Mouse (Mus musculus): ENCODE measurements around the gene Gm10570.

Gene Gm10570

DNA sequence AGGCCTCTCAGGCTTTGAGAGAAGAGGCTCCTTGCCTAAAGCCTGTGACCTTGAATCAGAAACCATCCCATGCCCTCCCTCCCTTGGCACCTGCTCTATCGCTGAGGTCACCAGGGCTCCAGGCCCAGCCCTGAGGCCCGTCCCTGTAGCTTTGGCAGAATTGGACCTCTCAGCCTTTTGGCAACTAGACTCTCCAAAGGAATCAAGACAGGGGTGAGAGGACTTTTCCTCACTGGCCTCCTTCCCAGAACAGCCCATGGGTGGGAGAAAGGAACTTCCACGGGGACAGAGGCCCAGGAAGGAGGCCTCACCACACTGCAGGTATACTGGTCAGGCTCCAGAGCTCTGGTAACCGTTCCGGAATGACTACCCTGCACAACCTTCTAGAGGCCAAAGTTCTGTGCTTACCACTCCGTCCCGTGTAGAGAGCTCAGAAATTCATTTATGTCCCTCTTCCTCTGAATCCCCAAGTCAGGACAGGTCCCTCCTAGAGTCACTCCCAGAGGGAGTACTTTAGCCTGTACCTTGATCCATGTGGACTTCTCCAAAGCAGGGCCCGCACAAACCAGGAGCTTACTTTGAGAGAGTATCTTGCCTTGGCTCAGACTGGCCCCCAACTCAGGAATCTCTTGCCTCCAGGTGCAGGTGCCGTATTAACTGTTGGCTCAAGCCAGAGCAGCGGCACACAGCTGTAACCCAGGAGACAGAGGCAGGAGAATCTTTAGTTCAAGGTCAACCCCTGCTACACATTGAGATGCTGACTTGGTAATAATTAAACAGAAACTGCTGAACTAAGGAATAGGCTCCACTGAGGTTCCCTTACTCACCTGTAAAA, 1.5 kb downstream of the Gm10570 start:
- no peak for DNase-seq (ENCODE audit: low spot score in 2 of 2)

DNA sequence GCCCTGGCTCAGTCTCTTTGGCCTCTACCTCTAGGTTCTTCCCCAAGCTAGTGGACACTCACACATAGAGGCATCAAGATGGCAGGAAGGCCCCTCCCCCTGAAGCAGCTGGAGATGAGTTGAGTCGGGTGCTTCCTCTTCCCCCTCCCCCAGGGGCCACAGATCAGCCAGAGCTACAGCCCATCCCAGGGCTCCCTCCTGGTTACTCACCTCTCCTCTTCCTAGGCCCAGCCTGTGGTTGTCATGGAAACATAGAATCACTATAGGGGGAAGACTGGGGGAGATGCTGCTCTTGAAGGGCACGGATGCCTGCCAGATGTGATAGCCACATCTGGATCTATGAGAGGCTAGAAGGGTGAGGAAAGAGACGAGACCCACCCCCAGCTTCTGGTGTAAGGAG, 3.7 kb downstream of the Gm10570 start:
- no peak for DNase-seq (ENCODE audit: low spot score in 2 of 2)

DNA sequence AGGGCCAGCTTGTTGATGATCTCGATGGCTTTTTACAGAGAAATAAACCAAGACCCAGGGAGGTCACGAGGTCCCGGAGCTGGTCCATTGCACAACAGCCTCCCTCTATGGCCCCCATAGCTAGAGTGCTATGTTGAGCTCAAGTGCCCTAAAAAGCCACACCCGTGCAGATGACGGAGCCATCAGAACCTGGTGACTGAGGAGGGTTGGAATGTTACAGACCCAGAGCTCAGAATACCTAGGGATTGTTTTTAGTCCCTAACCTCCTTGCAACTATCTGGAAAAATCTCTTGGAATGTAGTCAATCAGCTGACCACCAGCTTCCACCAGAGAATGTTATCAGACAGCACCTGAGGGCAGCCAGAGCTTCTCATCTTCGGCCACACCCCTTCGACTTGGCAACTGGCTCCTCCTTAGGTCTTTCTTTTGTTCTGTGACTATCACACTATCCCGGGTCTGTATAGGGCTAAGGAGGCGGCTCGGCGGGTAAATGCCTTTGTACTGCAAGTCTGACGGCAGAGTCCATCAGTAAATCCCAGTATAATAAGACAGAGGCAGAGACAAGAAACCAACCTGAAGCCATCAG, 6.1 kb downstream of the Gm10570 start:
- no peak for DNase-seq (ENCODE audit: low spot score in 2 of 2)

GRCm38 (mm10) chr4:130299629-130300018, 8.8 kb downstream of the Gm10570 start:
- no peak for DNase-seq (ENCODE audit: low spot score in 2 of 2)

DNA sequence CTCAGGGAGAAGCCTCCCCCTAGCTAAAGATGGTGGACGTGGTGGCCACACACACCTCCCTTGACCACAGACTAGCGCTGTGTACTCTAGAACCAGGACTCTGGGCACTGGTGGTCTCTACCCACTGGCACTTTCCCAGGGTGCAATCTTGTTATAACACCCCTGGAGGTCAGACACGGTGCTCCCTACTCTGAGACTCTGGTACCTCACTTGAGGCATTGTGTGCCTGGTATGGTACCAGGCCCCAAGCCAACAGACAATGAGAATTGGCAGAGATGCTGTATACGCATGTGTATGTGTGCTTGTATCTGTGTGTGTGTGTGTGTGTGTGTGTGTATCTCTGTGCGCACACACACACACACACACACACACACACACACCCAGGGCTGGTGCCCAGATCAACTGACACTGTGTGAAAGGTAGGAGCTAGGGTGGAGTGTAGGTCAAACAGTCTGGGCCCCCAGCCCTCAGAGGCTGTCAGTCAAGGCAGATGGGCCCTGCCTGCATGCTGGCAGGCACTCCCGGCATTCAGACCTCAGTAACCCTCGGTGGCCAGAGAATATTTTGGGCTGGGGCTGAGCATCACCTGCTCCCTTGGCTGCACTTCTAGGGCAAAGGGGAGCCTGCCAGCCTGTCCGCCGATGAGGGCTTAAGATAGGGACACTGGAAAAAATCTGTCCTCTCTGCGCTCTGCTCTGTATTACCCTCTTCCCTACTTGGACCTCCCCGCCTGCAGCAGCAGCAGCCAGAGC, 9.4 kb downstream of the Gm10570 start:
- DNase-seq (ENCODE audit: low spot score in 2 of 2): no peak

DNA sequence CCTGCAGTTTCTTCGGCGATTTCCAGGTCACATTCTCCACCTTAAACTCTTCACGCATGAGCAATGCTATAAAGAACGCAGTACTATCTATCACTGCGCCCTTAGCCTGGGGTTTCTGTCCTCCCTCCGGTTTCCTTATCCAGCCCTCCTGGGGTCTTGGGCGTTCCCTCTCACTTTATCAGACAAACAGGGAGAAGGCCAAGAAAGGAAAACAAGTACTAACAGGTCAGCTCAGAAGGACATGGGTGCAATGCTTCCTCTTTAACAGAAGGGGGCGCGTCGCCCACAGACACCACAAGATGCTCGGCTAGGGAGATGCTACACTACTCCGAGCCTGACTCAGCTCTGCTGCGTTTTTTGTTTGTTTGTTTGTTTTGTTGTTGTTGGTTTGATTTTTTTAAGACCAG, 11.3 kb downstream of the Gm10570 start:
- peak; percentile 61 to 70 for DNase-seq (ENCODE audit: low spot score in 2 of 2)

DNA sequence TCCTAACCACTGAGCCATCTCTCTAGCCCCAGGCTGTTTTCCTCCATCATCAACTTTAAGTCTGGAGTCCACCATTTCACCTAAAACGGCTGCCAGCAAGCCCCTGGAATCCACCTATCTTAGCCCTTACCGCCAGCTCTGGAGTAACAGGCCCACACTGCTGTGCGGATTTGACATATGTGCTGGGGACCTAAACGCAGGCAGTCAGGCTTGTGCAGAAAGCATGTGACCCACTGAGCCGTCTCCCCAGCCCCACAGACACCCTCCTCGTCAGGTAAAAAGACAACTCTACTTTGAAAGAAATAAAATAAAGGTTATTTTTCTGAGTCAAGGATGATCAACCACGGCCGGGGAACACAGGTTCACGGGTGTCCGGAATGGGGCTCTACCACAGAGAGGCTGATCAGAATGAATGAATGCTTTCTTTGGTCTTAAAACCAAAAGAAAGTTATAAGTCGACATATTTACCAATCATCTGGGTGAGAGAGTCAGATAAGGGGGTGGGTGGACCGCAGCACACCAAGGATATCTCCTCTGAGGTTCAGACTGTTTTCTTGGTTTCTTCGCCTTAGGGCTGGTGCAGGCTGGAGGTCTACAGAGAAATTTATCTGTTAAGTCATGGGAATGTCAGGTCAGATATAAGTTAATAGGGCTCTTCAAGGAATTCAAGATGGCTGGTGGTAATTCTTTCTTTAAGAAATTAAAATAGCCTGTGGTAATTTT, 12.1 kb downstream of the Gm10570 start:
- peak; percentile 48 to 51 for DNase-seq (ENCODE audit: low spot score in 2 of 2)

- DNase-seq (ENCODE audit: low spot score in 2 of 2): peak; percentile 78 to 87
These were observed 13.3 kb downstream of the Gm10570 start for GRCm38 (mm10) chr4:130295047-130295745.

- DNase-seq (ENCODE audit: low spot score in 2 of 2): peak; percentile 38 to 62
These were observed 14.0 kb downstream of the Gm10570 start for GRCm38 (mm10) chr4:130294513-130294912.

- peak; percentile 88 to 92 for DNase-seq (ENCODE audit: low spot score in 2 of 2)
These were observed 16.2 kb downstream of the Gm10570 start for GRCm38 (mm10) chr4:130292271-130292670.

DNA sequence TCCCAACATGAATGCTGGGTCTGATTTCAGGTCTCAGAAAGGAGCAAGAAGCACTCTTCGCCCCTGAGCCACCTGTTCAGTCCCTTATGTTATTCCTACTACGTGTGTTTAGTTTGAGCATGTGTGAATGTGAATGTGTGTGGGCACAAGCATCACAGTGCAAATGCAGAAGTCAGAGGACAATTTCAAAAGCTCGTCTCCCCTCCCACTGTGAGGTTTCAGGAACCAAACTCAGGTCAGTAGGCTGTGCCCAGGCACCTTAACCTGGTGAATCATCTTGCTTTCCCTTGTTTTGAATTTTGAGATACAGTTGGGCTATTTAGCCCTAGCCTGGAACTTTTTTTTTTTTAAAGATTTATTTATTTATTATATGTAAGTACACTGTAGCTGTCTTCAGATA, 18.6 kb downstream of the Gm10570 start:
- no peak for DNase-seq (ENCODE audit: low spot score in 2 of 2)

DNA sequence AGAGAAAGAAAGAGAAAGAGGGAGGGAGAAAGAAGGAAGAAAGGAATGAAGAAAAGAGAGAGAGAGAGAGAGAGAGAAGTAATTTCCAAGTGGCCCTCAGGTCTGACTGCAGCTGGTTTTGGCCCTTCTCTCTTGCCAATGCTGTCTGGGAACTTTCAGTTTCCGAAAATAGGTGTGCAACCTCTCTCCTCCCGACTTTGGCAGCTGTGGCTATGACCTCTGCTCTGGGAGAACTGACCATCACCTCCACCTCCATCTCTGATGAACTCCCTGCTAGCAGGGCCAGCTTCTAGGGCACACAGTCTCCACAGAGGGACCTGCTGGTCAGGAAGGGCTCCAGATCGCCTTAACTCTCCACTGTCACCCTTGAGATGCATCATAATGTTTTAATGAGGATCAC, 21.9 kb downstream of the Gm10570 start:
- DNase-seq (ENCODE audit: low spot score in 2 of 2): no peak

- no peak for DNase-seq (ENCODE audit: low spot score in 2 of 2)
These were observed 24.6 kb downstream of the Gm10570 start for GRCm38 (mm10) chr4:130283826-130284225.

DNA sequence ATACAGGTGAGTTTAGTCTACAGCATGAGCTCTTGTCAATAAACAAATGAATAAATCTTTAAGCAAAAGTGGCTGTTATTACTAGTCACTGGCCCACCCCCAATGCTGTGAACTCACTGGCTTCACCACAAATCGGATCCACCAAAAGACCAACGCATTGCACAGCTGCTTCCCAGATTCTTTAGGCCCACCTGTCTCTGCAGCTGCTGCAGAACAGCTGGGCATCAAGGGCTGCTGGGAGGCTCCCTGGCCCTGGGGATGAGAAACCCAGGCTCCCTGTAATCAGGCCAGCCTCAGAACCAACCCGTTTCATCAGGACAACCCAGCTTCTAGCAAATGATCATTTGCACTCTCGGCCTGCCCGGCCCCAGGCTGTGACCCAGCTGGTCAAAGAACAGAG, 25.6 kb downstream of the Gm10570 start:
- no peak for DNase-seq (ENCODE audit: low spot score in 2 of 2)

DNA sequence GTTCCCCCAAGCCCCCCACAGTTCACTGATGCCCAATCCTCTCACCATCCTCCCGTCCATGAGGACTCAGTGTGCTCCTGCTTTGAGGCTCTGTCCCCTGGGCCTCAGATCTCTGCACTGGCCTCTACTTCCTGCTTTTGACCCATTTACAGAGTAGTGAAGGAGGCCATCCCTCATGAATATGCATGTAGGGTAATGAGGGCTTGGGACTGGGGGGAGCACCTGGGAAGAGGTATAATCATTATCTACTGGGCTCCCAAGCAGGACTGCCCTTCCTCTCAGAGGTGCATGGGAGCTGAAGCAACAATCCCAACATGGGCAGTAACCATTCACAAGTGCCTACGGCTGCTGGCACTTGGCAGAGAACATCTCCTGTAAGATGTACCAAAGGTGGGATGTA, 29.4 kb downstream of the Gm10570 start, which contains the start of gene Serinc2:
TSS of gene Serinc2 (minus strand) at position 101 of the 400 bp plus-strand sequence.
- no peak for DNase-seq (ENCODE audit: low spot score in 2 of 2)

DNA sequence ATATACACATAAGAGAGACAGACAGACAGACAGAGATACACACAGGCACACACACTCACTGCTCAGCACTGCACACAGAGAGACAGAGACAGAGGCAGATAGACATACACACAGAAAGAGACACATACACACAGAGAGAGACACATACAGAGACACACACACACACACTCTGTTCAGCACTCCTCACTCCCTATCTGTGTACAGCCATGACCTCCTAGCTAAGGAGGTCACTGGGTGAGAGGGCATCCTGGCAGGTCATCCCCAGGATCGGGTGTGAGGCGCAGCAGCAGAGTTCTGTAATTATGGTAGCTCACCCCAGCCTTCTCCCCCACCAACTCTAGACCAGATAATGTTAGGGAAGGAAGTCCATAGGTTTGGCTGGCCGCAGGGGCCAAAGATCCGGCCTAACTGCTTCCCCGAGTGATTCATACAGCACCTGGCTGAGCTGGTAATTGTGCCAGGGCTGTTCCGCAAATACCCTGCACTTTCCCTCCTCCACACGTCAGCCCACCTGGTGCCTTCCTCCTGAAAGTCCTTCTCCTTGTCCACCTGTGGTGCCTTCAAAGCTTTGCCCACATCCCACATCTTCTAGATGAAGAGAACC, 31.8 kb downstream of the Gm10570 start:
- no peak for DNase-seq (ENCODE audit: low spot score in 2 of 2)

DNA sequence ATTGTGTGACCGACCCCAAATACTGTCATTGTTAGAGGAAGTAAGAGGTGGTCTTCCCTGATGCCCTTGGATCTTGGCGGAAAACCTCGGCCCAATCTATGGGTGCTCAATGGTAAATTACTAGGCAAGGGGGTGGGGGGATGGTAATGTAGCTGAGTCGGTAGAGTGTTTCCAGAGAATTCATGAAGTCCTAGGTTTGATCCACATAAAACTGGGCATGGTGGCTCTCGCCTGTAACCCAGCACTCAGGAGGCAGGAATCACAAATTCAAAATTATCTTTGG, 32.7 kb downstream of the Gm10570 start:
- DNase-seq (ENCODE audit: low spot score in 2 of 2): no peak

DNA sequence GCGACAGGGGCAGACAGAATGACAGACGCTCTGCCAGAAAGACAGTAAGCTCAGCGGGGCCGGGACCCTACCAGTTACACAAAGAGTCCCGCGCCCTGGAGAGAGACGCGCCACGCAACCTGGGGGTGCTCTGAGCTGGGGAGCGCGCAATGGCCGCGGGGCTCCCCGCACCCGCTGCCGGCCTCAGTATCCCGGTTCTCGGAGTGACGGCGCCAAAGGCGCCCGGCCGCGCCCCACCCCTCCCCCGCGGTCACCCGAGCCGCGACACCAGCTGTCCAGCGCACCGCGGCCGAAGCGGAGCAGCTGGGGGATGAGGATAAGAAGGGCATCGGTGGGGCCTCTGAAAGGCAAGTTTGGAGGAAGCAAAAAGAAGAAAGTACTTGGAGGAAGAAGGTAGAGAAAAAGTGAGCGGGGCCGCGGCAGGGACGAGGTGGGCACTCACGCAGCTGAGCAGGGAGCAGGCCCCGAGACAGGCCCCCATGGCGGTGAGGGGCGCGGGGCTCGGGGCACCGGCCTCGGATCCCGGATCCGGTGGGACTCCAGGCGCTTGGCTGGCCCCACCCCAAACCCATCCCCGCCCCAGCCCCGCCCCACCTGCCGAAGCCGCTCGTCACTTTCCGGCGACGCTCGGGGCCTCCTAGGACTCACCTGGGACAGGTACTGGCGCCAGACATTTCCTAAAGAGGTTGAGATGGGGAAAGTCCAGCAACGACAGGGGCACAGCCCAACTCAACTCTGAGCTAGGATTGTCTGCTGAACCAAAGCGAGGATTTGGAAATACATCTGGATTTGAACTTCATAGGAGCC, 33.3 kb downstream of the Gm10570 start:
- no peak for DNase-seq (ENCODE audit: low spot score in 2 of 2)

- no peak for DNase-seq (ENCODE audit: low spot score in 2 of 2)
These were observed 34.0 kb downstream of the Gm10570 start for GRCm38 (mm10) chr4:130274346-130275015.
